Mouse (Mus musculus): ENCODE results near the gene Hsph1. TPM values are rescaled to one million over a fixed set of nuclear protein-coding genes. Genes with fewer than 3 reads are reported as not detected.

The Hsph1 gene
- polyA plus RNA-seq, 1 experiment from 2014 or later: 59.0 TPM

DNA sequence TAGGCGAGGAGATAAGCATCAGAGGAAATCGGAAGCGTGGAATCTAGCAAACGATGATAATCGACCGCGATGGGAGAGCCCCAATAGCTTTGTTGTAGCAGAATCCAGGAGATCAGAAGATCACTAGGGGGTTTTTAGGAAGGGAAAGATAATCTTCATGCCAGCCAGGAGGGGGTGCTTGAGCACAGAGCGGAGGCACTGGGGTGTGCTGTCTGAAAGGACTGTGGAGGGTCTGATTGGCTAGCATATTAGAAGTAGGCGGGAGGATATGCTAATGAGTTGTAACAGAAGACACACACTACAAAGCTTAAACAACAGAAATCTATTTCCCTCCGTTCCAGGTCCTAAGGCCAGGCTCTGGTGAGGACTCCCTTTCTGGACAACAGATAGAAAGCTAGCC lies 50.3 kb downstream of the Hsph1 start:
- Histone ChIP-seq H3K9ac (no peak overlapping the region), H3K4me3 (replicated peaks) (no peak overlapping the region), H3K4me2 (replicated peaks) (no peak overlapping the region), H3K27ac (replicated peaks) (no peak overlapping the region), H3K4me1 (peaks cover 8% of the 10 kb centered on the region), H3K27me3 (no peaks in the 10 kb centered on the region), H3K9me3 (replicated peaks) (no peaks in the 10 kb centered on the region), H3K36me3 (no peaks in the 10 kb centered on the region)
- 54% methylated on average over 10 of the region's 10 CpGs for WGBS
- no peak for ATAC-seq (ENCODE audit: insufficient number of reproducible peaks, low FRiP score, low TSS enrichment, low read depth)

DNA sequence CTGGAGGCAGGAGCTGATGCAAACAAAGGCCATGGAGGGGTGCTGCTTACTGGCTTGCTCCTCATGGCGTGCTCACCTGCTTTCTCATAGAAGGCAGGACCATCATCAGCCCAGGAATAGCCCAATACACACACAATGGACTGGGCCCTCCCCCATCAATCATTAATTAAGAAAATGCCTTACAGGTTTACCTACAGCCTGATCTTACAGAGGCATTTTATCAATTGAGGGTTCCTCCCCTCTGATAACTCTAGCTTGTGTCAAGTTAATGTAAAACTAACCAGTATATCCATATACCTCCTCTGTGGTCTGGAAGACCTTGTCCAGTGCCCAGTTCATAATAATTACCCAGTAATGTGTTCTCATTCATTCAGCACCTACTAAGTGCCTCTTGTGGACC lies 50.9 kb downstream of the Hsph1 start:
- Histone ChIP-seq H3K27me3 (no peaks in the 10 kb centered on the region), H3K36me3 (no peaks in the 10 kb centered on the region), H3K4me3 (replicated peaks) (no peak overlapping the region), H3K27ac (replicated peaks) (no peak overlapping the region), H3K9ac (no peak overlapping the region), H3K4me2 (replicated peaks) (no peak overlapping the region), H3K4me1 (peaks cover 8% of the 10 kb centered on the region), H3K9me3 (replicated peaks) (no peaks in the 10 kb centered on the region)
- 81% methylated on average over 1 of the region's 1 CpGs for WGBS
- ATAC-seq (ENCODE audit: insufficient number of reproducible peaks, low FRiP score, low TSS enrichment, low read depth): no peak

GRCm38 (mm10) chr5:149584154-149584655 lies 52.0 kb downstream of the Hsph1 start:
- Histone ChIP-seq H3K27ac (replicated peaks) (no peak overlapping the region), H3K4me1 (peaks cover 8% of the 10 kb centered on the region), H3K36me3 (no peaks in the 10 kb centered on the region), H3K9me3 (replicated peaks) (no peaks in the 10 kb centered on the region), H3K27me3 (no peaks in the 10 kb centered on the region), H3K4me2 (replicated peaks) (no peak overlapping the region), H3K9ac (no peak overlapping the region), H3K4me3 (replicated peaks) (no peak overlapping the region)
- WGBS: 50% methylated on average over 8 of the region's 8 CpGs
- no peak for ATAC-seq (ENCODE audit: insufficient number of reproducible peaks, low FRiP score, low TSS enrichment, low read depth)

- no peak overlapping the region for H3K27ac ChIP-seq (replicated peaks)
- no peaks in the 10 kb centered on the region for H3K27me3 ChIP-seq
- WGBS: 31% methylated on average over 8 of the region's 8 CpGs
- no peak overlapping the region for H3K4me2 ChIP-seq (replicated peaks)
- H3K4me1 ChIP-seq: peaks cover 8% of the 10 kb centered on the region
- H3K36me3 ChIP-seq: no peaks in the 10 kb centered on the region
- no peak overlapping the region for H3K9ac ChIP-seq
- H3K9me3 ChIP-seq (replicated peaks): no peaks in the 10 kb centered on the region
- H3K4me3 ChIP-seq (replicated peaks): no peak overlapping the region
- ATAC-seq (ENCODE audit: insufficient number of reproducible peaks, low FRiP score, low TSS enrichment, low read depth): no peak
Measured at GRCm38 (mm10) chr5:149583507-149583906, 52.7 kb downstream of the Hsph1 start.

DNA sequence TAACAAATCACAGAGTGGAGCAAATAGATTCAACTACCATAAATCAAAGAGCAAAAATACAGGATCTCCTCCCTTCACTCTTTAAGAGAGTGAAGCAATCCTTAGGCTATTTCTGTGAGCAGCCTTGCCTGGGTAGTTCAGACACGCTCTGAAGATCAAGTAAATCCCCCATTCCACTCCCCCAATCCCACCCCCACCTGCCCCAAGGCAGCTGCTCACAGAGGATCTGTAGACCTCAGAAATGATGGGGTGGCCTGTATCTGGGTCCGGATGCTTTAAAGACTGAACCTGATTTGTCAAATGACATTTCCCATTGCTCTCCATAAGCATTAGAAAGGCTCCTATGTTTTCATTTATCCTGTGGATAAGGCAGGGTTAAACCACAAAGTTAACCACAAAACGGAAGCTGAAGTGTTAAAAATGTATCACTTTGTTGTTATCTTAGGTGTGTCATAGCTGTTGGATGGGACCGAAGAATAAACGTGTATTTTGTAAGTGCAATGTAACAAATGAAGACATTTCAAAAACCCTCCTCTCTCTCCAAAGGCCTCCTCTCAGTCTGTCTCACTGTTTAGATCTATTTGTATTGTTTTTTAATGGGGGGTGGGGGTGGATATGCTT lies 53.4 kb downstream of the Hsph1 start:
- H3K9me3 ChIP-seq (replicated peaks): no peaks in the 10 kb centered on the region
- H3K4me1 ChIP-seq: peaks cover 8% of the 10 kb centered on the region
- no peaks in the 10 kb centered on the region for H3K36me3 ChIP-seq
- no peaks in the 10 kb centered on the region for H3K27me3 ChIP-seq
- WGBS: 50% methylated on average over 5 of the region's 5 CpGs
- H3K4me3 ChIP-seq (replicated peaks): no peak overlapping the region
- H3K27ac ChIP-seq (replicated peaks): no peak overlapping the region
- no peak overlapping the region for H3K9ac ChIP-seq
- ATAC-seq (ENCODE audit: insufficient number of reproducible peaks, low FRiP score, low TSS enrichment, low read depth): no peak
- H3K4me2 ChIP-seq (replicated peaks): no peak overlapping the region

DNA sequence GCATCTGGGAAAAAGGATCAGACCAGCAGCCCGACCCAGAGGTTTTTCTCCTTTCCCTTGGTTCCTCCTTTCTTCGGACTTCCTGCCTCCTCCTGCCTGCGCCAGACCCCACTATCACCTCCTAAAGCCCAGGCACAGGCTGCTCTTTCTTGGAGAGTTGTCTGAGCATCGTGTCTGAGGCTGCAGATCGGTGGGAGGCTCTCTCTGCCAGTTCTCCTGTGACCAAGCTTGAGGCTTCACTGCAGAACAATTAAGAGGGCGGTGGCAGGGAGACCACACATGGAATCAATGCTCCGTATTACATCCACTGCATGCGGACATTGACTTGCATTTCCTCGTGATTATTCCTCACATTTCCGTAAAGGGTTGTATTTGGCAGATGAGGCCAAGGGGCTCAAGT lies 58.7 kb downstream of the Hsph1 start:
- H3K9me3 ChIP-seq (replicated peaks): no peaks in the 10 kb centered on the region
- 0 out of 2 replicates have a peak, but pooled peaks cover 3% of the 10 kb centered on the region for H3K4me1 ChIP-seq
- 22% methylated on average over 10 of the region's 10 CpGs for WGBS
- H3K27me3 ChIP-seq: no peaks in the 10 kb centered on the region
- H3K36me3 ChIP-seq: no peaks in the 10 kb centered on the region
- H3K9ac ChIP-seq: no peak overlapping the region
- H3K4me2 ChIP-seq (replicated peaks): no peak overlapping the region
- H3K4me3 ChIP-seq (replicated peaks): no peak overlapping the region
- ATAC-seq (ENCODE audit: insufficient number of reproducible peaks, low FRiP score, low TSS enrichment, low read depth): no peak
- no peak overlapping the region for H3K27ac ChIP-seq (replicated peaks)

DNA sequence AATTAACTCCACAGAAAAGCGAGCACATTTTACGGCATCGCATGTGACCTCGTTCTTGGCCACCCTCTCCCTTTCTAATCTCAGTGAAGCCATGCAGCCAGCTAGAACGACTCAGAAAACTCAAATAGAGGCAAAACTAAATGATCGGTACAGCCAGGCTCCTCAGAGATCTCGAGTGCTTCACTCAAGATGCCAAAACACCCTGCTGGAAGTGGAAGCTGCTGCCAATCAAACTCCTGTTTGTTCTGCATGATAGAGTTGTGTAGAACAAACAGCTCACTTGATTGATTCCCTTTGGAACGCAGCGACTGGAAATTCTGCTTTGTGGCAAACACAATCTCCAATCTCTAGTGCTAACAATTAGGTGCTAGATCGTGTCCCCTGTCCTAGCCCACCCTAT lies 59.2 kb downstream of the Hsph1 start:
- Histone ChIP-seq H3K4me1 (0 out of 2 replicates have a peak, but pooled peaks cover 3% of the 10 kb centered on the region), H3K9ac (no peak overlapping the region), H3K27me3 (no peaks in the 10 kb centered on the region), H3K27ac (replicated peaks) (no peak overlapping the region), H3K4me2 (replicated peaks) (no peak overlapping the region), H3K36me3 (no peaks in the 10 kb centered on the region), H3K4me3 (replicated peaks) (no peak overlapping the region), H3K9me3 (replicated peaks) (no peaks in the 10 kb centered on the region)
- WGBS: 51% methylated on average over 10 of the region's 10 CpGs
- no peak for ATAC-seq (ENCODE audit: insufficient number of reproducible peaks, low FRiP score, low TSS enrichment, low read depth)

- ATAC-seq (ENCODE audit: insufficient number of reproducible peaks, low FRiP score, low TSS enrichment, low read depth): no peak
- H3K27me3 ChIP-seq: no peaks in the 10 kb centered on the region
- WGBS: 40% methylated on average over 13 of the region's 13 CpGs
- no peak overlapping the region for H3K27ac ChIP-seq (replicated peaks)
- H3K4me3 ChIP-seq (replicated peaks): no peak overlapping the region
- H3K4me1 ChIP-seq: 0 out of 2 replicates have a peak, but pooled peaks cover 17% of the 10 kb centered on the region
- H3K9ac ChIP-seq: no peak overlapping the region
- H3K36me3 ChIP-seq: no peaks in the 10 kb centered on the region
- 0 out of 2 replicates have a peak overlapping the region, but pooled peaks have one; percentile 6 for H3K4me2 ChIP-seq (replicated peaks)
- H3K9me3 ChIP-seq (replicated peaks): no peaks in the 10 kb centered on the region
Measured at GRCm38 (mm10) chr5:149568993-149569392, 67.2 kb downstream of the Hsph1 start.

- H3K4me2 ChIP-seq (replicated peaks): no peak overlapping the region
- no peak for ATAC-seq (ENCODE audit: insufficient number of reproducible peaks, low FRiP score, low TSS enrichment, low read depth)
Measured at GRCm38 (mm10) chr5:149566957-149567356, 69.2 kb downstream of the Hsph1 start.

DNA sequence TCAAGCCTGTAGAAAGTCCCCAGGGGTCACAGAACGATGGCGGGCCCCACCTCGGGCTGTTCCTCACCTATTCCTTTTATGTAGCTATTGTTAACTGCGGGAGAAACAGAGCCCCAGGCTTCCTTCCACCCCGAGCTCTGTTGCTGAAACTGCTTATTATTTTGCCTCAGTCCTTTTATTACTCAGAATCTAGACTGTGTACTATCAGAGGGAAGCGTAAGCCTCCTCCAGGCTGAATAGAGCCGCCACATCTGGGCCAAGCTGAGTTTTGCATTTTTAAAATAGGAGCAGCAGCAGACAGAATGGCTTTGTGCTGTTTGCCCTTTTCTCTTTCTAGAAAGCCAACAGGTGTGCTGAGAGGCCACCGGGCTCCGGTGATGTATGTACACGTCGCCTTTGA lies 70.2 kb downstream of the Hsph1 start:
- WGBS: 39% methylated on average over 11 of the region's 11 CpGs
- Histone ChIP-seq H3K4me2 (replicated peaks) (no peak overlapping the region), H3K4me1 (0 out of 2 replicates have a peak, but pooled peaks cover 17% of the 10 kb centered on the region), H3K9ac (no peak overlapping the region), H3K36me3 (no peaks in the 10 kb centered on the region), H3K4me3 (replicated peaks) (no peak overlapping the region), H3K27me3 (no peaks in the 10 kb centered on the region), H3K27ac (replicated peaks) (no peak overlapping the region), H3K9me3 (replicated peaks) (no peaks in the 10 kb centered on the region)
- no peak for ATAC-seq (ENCODE audit: insufficient number of reproducible peaks, low FRiP score, low TSS enrichment, low read depth)

More at GRCm38 (mm10) chr5:149566957-149567356, 69.2 kb downstream of the Hsph1 start:
- Histone ChIP-seq H3K9me3 (replicated peaks) (no peaks in the 10 kb centered on the region), H3K4me1 (0 out of 2 replicates have a peak, but pooled peaks cover 17% of the 10 kb centered on the region), H3K27me3 (no peaks in the 10 kb centered on the region), H3K36me3 (no peaks in the 10 kb centered on the region), H3K4me3 (replicated peaks) (no peak overlapping the region), H3K27ac (replicated peaks) (no peak overlapping the region), H3K9ac (no peak overlapping the region)
- 55% methylated on average over 5 of the region's 5 CpGs for WGBS

Data from embryonic facial prominence, embryonic 15.5 days (tissue).